Mouse (Mus musculus): ENCODE measurements around the gene Ncmap. TPM values are rescaled to one million over a fixed set of nuclear protein-coding genes. Genes with fewer than 3 reads are reported as not detected.

Ncmap gene
- polyA plus RNA-seq, 1 experiment from 2014 or later, result 0.55 TPM

DNA sequence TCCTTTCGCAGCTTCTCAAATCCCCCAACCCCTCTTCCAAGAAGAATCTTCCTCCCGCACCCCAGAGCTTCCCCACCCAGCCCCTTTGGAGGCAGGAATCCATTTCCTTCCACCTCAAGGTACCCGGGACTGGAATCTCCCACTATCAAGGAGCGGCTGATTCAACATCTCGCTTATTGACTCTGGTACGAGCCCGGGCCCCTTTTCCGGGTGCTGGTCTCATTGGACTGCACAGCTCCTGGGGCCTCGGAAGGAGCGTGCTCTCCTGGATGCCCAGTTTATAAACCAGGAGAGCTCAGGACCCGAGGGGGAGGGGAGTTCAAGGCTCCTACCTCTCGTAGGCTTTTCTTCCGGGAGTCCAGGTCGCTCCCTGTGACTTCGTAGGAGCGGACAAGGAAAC is 476 bp downstream of the Ncmap start:
- WGBS, result 6% methylated on average over 16 of the region's 16 CpGs
- peak overlapping the region; percentile 34; the same call in 1 of the 2 replicates for H3K9ac ChIP-seq
- H3K27me3 ChIP-seq, result peaks cover 47% of the 10 kb centered on the region
- no peak for ATAC-seq (replicated peaks; ENCODE audit: insufficient number of reproducible peaks, insufficient read depth, low FRiP score, low read depth)
- H3K36me3 ChIP-seq, result no peaks in the 10 kb centered on the region
- peaks cover 10% of the 10 kb centered on the region for H3K4me1 ChIP-seq (replicated peaks)
- no peak overlapping the region for H3K27ac ChIP-seq
- H3K9me3 ChIP-seq (replicated peaks), result no peaks in the 10 kb centered on the region
- peak overlapping the region; percentile 48 for H3K4me3 ChIP-seq
- peak overlapping the region; percentile 86 for H3K4me2 ChIP-seq

DNA sequence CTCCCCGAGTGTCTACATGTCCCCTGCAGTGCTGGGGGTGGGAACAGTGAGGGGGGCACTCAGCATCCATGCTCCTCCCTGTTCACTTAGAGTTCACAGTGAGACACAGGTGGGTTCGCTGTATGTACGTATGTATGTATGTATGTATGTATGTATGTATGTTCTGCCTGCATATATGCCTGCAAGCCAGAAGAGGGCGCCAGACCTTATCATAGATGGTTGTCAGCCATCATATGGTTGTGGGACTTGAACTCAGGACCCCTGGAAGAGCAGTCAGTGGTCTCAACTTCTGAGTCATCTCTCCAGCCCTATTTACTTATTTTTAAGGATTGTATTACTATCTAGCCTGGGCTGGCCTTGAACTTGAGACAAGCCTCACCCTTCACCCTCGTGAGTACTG is 1.7 kb downstream of the Ncmap start:
- Histone ChIP-seq H3K4me2 (no peak overlapping the region), H3K9me3 (replicated peaks) (no peaks in the 10 kb centered on the region), H3K9ac (no peak overlapping the region), H3K27me3 (peaks cover 47% of the 10 kb centered on the region), H3K27ac (no peak overlapping the region), H3K4me1 (replicated peaks) (peaks cover 10% of the 10 kb centered on the region), H3K4me3 (no peak overlapping the region), H3K36me3 (no peaks in the 10 kb centered on the region)
- 86% methylated on average over 5 of the region's 5 CpGs for WGBS
- no peak for ATAC-seq (replicated peaks; ENCODE audit: insufficient number of reproducible peaks, insufficient read depth, low FRiP score, low read depth)

DNA sequence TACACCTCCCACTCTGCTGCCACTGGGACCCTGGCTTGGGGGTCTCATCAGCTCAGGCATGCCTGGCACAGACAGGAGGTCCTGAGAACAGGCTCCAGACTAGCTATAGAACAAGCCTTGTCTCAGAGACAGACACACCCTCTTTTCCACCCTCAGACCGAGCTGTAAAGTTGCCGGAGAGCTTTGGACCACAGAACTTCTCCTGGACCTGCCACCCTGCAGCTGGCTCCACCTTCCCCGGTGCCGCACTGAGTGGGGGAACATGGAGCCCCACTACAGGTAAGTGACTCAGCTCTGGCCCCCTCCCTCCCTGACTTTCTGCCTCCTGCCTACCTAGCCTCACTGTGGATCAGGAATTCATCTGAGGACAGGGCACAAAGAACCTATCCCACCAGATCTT is 2.7 kb downstream of the Ncmap start:
- no peak overlapping the region for H3K4me3 ChIP-seq
- H3K27me3 ChIP-seq, result peaks cover 43% of the 10 kb centered on the region
- no peak overlapping the region for H3K27ac ChIP-seq
- H3K9ac ChIP-seq, result no peak overlapping the region
- H3K9me3 ChIP-seq (replicated peaks), result no peaks in the 10 kb centered on the region
- no peak for ATAC-seq (replicated peaks; ENCODE audit: insufficient number of reproducible peaks, insufficient read depth, low FRiP score, low read depth)
- H3K4me1 ChIP-seq (replicated peaks), result peaks cover 10% of the 10 kb centered on the region
- H3K4me2 ChIP-seq, result no peak overlapping the region
- H3K36me3 ChIP-seq, result no peaks in the 10 kb centered on the region
- WGBS, result 81% methylated on average over 4 of the region's 4 CpGs

- H3K4me2 ChIP-seq, result no peak overlapping the region
- peaks cover 10% of the 10 kb centered on the region for H3K4me1 ChIP-seq (replicated peaks)
- 80% methylated on average over 7 of the region's 7 CpGs for whole genome bisulfite sequencing
- H3K9me3 ChIP-seq (replicated peaks), result no peaks in the 10 kb centered on the region
- no peak overlapping the region for H3K27ac ChIP-seq
- H3K36me3 ChIP-seq, result no peaks in the 10 kb centered on the region
- no peak overlapping the region for H3K9ac ChIP-seq
- no peak for ATAC-seq (replicated peaks; ENCODE audit: insufficient number of reproducible peaks, insufficient read depth, low FRiP score, low read depth)
- no peak overlapping the region for H3K4me3 ChIP-seq
- H3K27me3 ChIP-seq, result peaks cover 41% of the 10 kb centered on the region
Measured at GRCm38 (mm10) chr4:135394666-135395065, 3.4 kb downstream of the Ncmap start.

DNA sequence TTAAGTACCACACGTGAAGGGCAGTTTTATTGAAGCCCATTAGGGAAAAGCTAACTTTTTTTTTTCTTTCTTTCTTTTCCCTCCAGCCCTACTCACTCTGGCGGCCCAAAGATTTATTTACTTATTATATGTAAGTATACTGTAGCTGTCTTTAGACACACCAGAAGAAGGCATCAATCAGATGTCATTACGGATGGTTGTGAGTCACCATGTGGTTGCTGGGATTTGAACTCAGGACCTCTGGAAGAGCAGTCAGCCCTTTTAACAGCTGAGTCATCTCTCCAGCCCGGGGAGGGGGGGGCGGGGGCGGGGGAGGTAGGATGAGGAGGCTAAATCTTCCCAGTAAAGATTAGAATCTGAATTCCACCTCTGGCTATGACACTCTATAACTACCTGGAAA is 4.6 kb downstream of the Ncmap start:
- ATAC-seq (replicated peaks; ENCODE audit: insufficient number of reproducible peaks, insufficient read depth, low FRiP score, low read depth), result no peak
- H3K36me3 ChIP-seq, result no peaks in the 10 kb centered on the region
- H3K4me3 ChIP-seq, result no peak overlapping the region
- H3K9ac ChIP-seq, result no peak overlapping the region
- no peak overlapping the region for H3K27ac ChIP-seq
- WGBS, result 67% methylated on average over 6 of the region's 6 CpGs
- H3K4me1 ChIP-seq (replicated peaks), result peaks cover 9% of the 10 kb centered on the region
- no peaks in the 10 kb centered on the region for H3K9me3 ChIP-seq (replicated peaks)
- no peak overlapping the region for H3K4me2 ChIP-seq
- peaks cover 28% of the 10 kb centered on the region for H3K27me3 ChIP-seq

DNA sequence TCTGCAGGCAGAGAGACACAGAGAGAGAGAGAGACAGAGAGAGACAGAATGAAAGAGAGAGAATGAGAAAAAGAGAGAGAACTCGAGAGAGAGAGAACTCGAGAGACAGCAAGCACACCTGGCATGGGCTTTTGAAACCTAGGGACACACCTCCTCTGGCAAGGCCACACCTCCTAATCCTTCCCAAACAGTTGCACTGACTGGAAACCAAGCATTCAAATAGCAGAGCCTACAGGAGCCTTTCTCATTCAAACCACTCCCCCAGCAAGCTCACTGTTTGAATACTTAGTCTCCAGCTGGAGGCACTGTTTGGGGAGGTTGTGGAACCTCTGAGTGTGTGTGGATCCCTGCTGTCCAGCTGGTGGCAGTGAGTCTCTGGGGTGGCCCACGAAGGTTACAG is 5.2 kb downstream of the Ncmap start:
- ATAC-seq (replicated peaks; ENCODE audit: insufficient number of reproducible peaks, insufficient read depth, low FRiP score, low read depth), result no peak
- Histone ChIP-seq H3K27me3 (peaks cover 22% of the 10 kb centered on the region), H3K4me3 (no peak overlapping the region), H3K4me1 (replicated peaks) (peaks cover 3% of the 10 kb centered on the region), H3K9me3 (replicated peaks) (no peaks in the 10 kb centered on the region), H3K4me2 (no peak overlapping the region), H3K9ac (no peak overlapping the region), H3K36me3 (no peaks in the 10 kb centered on the region), H3K27ac (no peak overlapping the region)
- WGBS, result 79% methylated on average over 3 of the region's 3 CpGs

DNA sequence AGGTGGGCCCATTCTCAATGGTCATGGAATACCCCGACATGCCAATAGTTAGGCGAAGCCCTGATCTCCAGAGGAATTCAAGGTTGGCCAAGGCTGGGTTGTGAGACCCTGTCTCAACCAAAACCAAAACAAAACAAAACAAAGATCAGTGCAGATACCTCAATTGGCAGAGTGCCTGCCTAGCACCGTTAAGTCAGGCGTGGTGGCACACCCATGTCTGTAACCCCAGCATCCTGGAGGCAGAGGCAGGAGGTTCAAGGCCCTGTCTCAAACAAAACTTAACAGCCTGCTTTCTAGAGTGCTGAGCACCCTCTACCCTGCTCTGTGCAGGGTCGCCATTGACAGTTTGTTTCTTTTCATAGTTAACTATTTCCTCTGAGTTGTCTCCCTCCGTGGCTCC is 7.0 kb downstream of the Ncmap start:
- Histone ChIP-seq H3K27ac (no peak overlapping the region), H3K4me2 (no peak overlapping the region), H3K4me3 (no peak overlapping the region), H3K9me3 (replicated peaks) (no peaks in the 10 kb centered on the region), H3K36me3 (no peaks in the 10 kb centered on the region), H3K27me3 (peaks cover 4% of the 10 kb centered on the region; the same call in 1 of the 2 replicates), H3K9ac (no peak overlapping the region), H3K4me1 (replicated peaks) (no peaks in the 10 kb centered on the region)
- ATAC-seq (replicated peaks; ENCODE audit: insufficient number of reproducible peaks, insufficient read depth, low FRiP score, low read depth), result no peak
- WGBS, result 63% methylated on average over 6 of the region's 6 CpGs

DNA sequence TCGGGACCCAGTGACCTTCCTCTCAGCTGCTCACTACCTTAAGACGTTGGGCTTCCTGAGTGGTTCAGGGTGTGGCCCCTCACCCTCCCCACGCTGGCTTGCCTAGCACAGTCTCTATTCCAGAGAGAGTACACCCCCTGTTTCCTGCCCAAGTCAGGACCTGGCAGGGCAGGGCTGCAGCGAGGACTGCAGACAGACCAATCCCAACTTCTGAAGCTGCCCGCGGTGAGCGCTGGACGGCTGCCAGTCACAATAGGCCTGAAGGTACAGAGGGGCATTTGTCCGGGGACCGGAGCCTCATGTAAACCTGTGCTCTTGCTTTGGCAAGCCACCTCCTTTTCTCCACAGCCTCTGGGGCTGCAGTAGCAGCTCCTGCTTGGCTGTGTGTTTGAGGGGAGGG is 12.4 kb downstream of the Ncmap start:
- Histone ChIP-seq H3K4me2 (peak overlapping the region; percentile 17; the same call in 1 of the 2 replicates), H3K9me3 (replicated peaks) (no peaks in the 10 kb centered on the region), H3K36me3 (no peaks in the 10 kb centered on the region), H3K27me3 (0 out of 2 replicates have a peak, but pooled peaks cover 5% of the 10 kb centered on the region), H3K4me3 (no peak overlapping the region), H3K9ac (no peak overlapping the region), H3K27ac (no peak overlapping the region), H3K4me1 (replicated peaks) (0 out of 2 replicates have a peak, but pooled peaks cover 6% of the 10 kb centered on the region)
- WGBS, result 41% methylated on average over 10 of the region's 10 CpGs
- no peak for ATAC-seq (replicated peaks; ENCODE audit: insufficient number of reproducible peaks, insufficient read depth, low FRiP score, low read depth)

DNA sequence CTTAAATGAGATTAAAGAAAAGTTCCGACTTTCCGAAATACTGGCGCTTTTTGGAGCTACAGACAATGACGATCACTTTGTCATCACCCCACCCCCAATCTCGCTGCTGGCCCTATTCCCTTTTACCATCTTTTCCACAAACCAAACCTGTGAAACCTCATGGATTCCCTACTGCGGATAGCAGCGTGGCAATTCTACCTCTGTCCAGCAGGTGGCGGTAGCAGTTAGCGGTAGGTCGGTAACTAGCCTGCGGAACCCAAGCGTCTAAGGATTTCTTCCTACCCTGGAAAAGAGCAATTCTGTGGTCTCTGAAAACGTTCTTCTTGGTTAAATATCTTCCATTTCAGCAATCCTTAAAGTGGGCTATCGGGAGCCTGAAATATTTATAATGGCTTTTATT is 15.7 kb downstream of the Ncmap start:
- Histone ChIP-seq H3K27ac (no peak overlapping the region), H3K9ac (no peak overlapping the region), H3K4me1 (replicated peaks) (0 out of 2 replicates have a peak, but pooled peaks cover 6% of the 10 kb centered on the region), H3K4me2 (no peak overlapping the region), H3K27me3 (0 out of 2 replicates have a peak, but pooled peaks cover 5% of the 10 kb centered on the region), H3K9me3 (replicated peaks) (no peaks in the 10 kb centered on the region), H3K4me3 (no peak overlapping the region), H3K36me3 (no peaks in the 10 kb centered on the region)
- no peak for ATAC-seq (replicated peaks; ENCODE audit: insufficient number of reproducible peaks, insufficient read depth, low FRiP score, low read depth)
- WGBS, result 3% methylated on average over 14 of the region's 14 CpGs

GRCm38 (mm10) chr4:135381355-135381754 is 16.7 kb downstream of the Ncmap start:
- 0 out of 2 replicates have a peak, but pooled peaks cover 6% of the 10 kb centered on the region for H3K4me1 ChIP-seq (replicated peaks)
- H3K9ac ChIP-seq, result no peak overlapping the region
- 0 out of 2 replicates have a peak, but pooled peaks cover 5% of the 10 kb centered on the region for H3K27me3 ChIP-seq
- H3K36me3 ChIP-seq, result no peaks in the 10 kb centered on the region
- 45% methylated on average over 8 of the region's 8 CpGs for WGBS
- ATAC-seq (replicated peaks; ENCODE audit: insufficient number of reproducible peaks, insufficient read depth, low FRiP score, low read depth), result no peak
- no peaks in the 10 kb centered on the region for H3K9me3 ChIP-seq (replicated peaks)
- no peak overlapping the region for H3K27ac ChIP-seq
- no peak overlapping the region for H3K4me3 ChIP-seq
- no peak overlapping the region for H3K4me2 ChIP-seq

DNA sequence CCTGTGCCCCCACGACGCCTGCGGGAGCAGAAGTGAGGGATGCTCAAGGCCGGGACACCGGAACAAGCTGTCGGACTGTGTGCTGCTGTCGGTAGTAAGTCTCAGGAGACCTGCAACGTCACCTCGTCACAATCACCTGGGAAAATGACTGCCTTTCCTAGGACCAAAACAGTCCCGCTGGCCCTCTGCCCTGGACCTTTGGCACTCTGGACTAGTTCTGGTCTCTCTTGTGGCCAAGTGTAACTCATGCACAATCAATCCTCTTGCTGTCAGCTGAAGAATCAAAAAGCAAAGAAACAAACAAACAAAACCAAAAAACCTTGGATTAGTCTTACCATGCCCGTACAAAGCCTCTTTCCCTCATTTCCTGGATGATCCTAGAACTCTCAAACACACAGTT is 20.8 kb downstream of the Ncmap start:
- WGBS, result 63% methylated on average over 11 of the region's 11 CpGs
- no peak overlapping the region for H3K9ac ChIP-seq
- no peak overlapping the region for H3K4me2 ChIP-seq
- no peaks in the 10 kb centered on the region for H3K9me3 ChIP-seq (replicated peaks)
- no peaks in the 10 kb centered on the region for H3K27me3 ChIP-seq
- ATAC-seq (replicated peaks; ENCODE audit: insufficient number of reproducible peaks, insufficient read depth, low FRiP score, low read depth), result no peak
- H3K4me1 ChIP-seq (replicated peaks), result no peaks in the 10 kb centered on the region
- no peaks in the 10 kb centered on the region for H3K36me3 ChIP-seq
- no peak overlapping the region for H3K4me3 ChIP-seq
- H3K27ac ChIP-seq, result no peak overlapping the region

DNA sequence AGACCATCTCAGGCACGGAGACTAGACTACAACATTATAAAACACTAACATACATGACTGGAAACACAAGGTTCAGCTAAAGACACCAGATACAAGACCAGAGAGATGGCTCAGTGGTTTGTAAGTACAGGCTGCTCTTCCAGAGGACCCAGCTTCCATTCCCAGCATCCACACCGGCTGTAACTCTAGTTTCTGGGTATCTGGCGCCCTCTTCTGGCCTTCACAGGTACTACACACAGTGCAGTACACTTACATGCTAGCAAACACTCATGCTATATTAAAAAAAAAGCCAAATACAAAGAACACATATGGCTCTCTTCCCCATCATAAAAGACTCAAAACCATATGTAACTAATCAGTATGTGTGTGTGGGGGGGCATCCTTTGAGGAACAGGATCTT is 22.6 kb downstream of the Ncmap start:
- 52% methylated on average over 3 of the region's 3 CpGs for whole genome bisulfite sequencing
- Histone ChIP-seq H3K9me3 (replicated peaks) (no peaks in the 10 kb centered on the region), H3K36me3 (no peaks in the 10 kb centered on the region)

More for the DNA sequence above, 22.6 kb downstream of the Ncmap start:
- Histone ChIP-seq H3K27me3 (no peaks in the 10 kb centered on the region), H3K4me3 (no peak overlapping the region), H3K4me1 (replicated peaks) (no peaks in the 10 kb centered on the region), H3K27ac (no peak overlapping the region), H3K4me2 (no peak overlapping the region), H3K9ac (no peak overlapping the region)
- ATAC-seq (replicated peaks; ENCODE audit: insufficient number of reproducible peaks, insufficient read depth, low FRiP score, low read depth), result no peak

Data from heart, embryonic 15.5 days (tissue).